Mouse (Mus musculus): ENCODE measurements around the gene Gm45062.

- TF ChIP-seq CTCF (IDR thresholded peaks at IDR 0.05; ENCODE audit: insufficient read depth, low read length), result no peak
- no peak for TF ChIP-seq POLR2A (IDR thresholded peaks at IDR 0.05; ENCODE audit: borderline replicate concordance, extremely low read depth, low read depth, low read length)
Measured at GRCm38 (mm10) chr6:8433179-8433578, 173.9 kb downstream of the Gm45062 start.
